Mouse (Mus musculus): ENCODE measurements around the gene Farp1. TPM values are rescaled to one million over a fixed set of nuclear protein-coding genes. Genes with fewer than 3 reads are reported as not detected.
A peak's percentile ranks its signal among the peaks of the same experiment; 100 is the strongest.

The Farp1 gene
- total and polyA plus RNA-seq, 3 experiments = 0.01 to 0.27 TPM; not detected in 1

DNA sequence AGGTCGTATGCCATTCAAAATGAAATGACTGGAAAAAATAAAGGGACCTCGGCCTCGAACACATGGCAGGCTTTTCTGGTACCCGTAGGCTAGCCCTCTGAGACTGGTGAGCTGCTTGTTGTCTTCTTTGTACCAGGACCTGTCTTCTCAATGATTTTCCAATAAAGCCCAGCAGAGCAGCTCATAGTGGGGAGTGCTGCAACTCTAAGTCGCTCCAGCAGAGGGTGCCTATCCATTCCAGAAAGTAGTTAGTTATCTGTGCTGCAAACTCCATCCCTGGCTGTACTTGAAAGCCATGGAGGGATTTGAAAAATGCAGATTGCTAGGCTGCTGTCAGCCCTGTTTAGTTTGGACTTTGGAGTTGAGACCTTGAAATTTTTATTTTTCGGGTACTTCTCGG is 224.8 kb downstream of the Farp1 start:
- H3K36me3 ChIP-seq (replicated peaks) = no peaks in the 10 kb centered on the region
- 0 out of 2 replicates have a peak, but pooled peaks have one; percentile 62 for ATAC-seq (ENCODE audit: extremely low read depth, insufficient number of reproducible peaks, low FRiP score, poor library complexity, severe bottlenecking)

GRCm38 (mm10) chr14:121261229-121261879 is 226.4 kb downstream of the Farp1 start:
- TF ChIP-seq TAL1 (conservative IDR thresholded peaks at IDR 0.05; ENCODE audit: low read depth, low read length) (no peak), CTCF (IDR thresholded peaks at IDR 0.05; ENCODE audit: low read depth, low read length) (no peak), POLR2AphosphoS5 (IDR thresholded peaks at IDR 0.05; ENCODE audit: insufficient replicate concordance, low read depth, low read length) (no peak), GATA2 (IDR thresholded peaks at IDR 0.05; ENCODE audit: borderline replicate concordance, low read depth, low read length) (no peak), GATA1 (IDR thresholded peaks at IDR 0.05; ENCODE audit: borderline replicate concordance, low read length) (no peak)
- DNase-seq (ENCODE audit: low spot score) (no peak), ATAC-seq (ENCODE audit: extremely low read depth, insufficient number of reproducible peaks, low FRiP score, poor library complexity, severe bottlenecking) (peak; percentile 29)
- Histone ChIP-seq H3K9me3 (replicated peaks) (no peaks in the 10 kb centered on the region), H3K36me3 (replicated peaks) (no peaks in the 10 kb centered on the region), H3K27me3 (ENCODE audit: insufficient read depth, low read length) (peaks cover 26% of the 10 kb centered on the region), H3K4me3 (ENCODE audit: low read depth, low read length) (no peak overlapping the region), H3K4me1 (ENCODE audit: insufficient read depth, low read depth, low read length) (no peaks in the 10 kb centered on the region)

More for the DNA sequence above, 224.8 kb downstream of the Farp1 start:
- no peaks in the 10 kb centered on the region for H3K9me3 ChIP-seq (replicated peaks)
- TF ChIP-seq CTCF (IDR thresholded peaks at IDR 0.05; ENCODE audit: low read depth, low read length) = peak; percentile 48
- no peak for TF ChIP-seq POLR2AphosphoS5 (IDR thresholded peaks at IDR 0.05; ENCODE audit: insufficient replicate concordance, low read depth, low read length)
- H3K4me1 ChIP-seq (ENCODE audit: insufficient read depth, low read depth, low read length) = no peaks in the 10 kb centered on the region
- peaks cover 16% of the 10 kb centered on the region; the same call in 1 of the 2 replicates for H3K27me3 ChIP-seq (ENCODE audit: insufficient read depth, low read length)
- no peak overlapping the region for H3K4me3 ChIP-seq (ENCODE audit: low read depth, low read length)
- peak; percentile 43 for DNase-seq (ENCODE audit: low spot score)

DNA sequence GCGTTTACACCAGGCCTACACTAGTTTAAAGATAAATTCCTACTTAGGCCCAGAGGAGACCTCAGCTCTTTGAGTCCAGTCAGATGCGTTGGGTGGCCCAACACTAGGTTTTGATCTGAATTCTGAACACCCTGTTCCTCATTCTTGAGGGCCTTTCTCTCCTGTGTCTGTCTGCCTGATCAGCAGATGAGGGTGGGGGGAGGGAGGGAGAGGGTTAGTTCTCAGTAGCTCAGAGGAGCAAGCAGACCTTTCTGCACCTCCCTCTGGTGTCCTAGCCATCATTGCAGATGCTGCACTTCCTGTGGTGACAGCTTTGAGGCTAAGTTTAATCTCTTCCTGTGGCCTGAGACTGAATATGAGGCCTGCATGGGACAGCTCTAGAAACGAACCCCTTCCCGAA is 227.6 kb downstream of the Farp1 start:
- Histone ChIP-seq H3K9me3 (replicated peaks) (no peaks in the 10 kb centered on the region), H3K27me3 (ENCODE audit: insufficient read depth, low read length) (peaks cover 29% of the 10 kb centered on the region), H3K4me1 (ENCODE audit: insufficient read depth, low read depth, low read length) (no peaks in the 10 kb centered on the region), H3K4me3 (ENCODE audit: low read depth, low read length) (no peak overlapping the region), H3K36me3 (replicated peaks) (no peaks in the 10 kb centered on the region)
- DNase-seq (ENCODE audit: low spot score) (no peak), ATAC-seq (ENCODE audit: extremely low read depth, insufficient number of reproducible peaks, low FRiP score, poor library complexity, severe bottlenecking) (no peak)
- TF ChIP-seq TAL1 (conservative IDR thresholded peaks at IDR 0.05; ENCODE audit: low read depth, low read length) (no peak), GATA1 (IDR thresholded peaks at IDR 0.05; ENCODE audit: borderline replicate concordance, low read length) (no peak), POLR2AphosphoS5 (IDR thresholded peaks at IDR 0.05; ENCODE audit: insufficient replicate concordance, low read depth, low read length) (no peak), CTCF (IDR thresholded peaks at IDR 0.05; ENCODE audit: low read depth, low read length) (no peak), GATA2 (IDR thresholded peaks at IDR 0.05; ENCODE audit: borderline replicate concordance, low read depth, low read length) (no peak)

DNA sequence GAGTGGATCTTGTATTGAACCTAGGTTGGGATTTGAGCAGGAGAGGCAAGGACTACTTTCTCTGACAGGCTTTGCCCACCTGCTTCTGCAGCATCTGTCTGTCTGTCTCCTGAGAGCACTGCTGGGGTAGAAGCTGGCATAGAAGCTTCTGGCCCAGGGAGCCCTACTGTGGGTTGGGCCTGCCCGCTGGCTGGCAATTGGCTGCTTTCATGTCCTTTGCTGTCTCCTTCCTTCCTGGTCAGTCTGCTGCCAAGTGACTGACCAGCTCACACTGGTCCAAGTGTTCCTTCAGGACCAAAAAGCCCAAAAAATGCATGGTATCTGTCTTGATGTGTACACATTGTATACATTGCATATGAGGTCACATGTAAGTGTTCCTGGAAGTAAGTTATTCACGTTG is 228.9 kb downstream of the Farp1 start:
- ATAC-seq (ENCODE audit: extremely low read depth, insufficient number of reproducible peaks, low FRiP score, poor library complexity, severe bottlenecking) (no peak), DNase-seq (ENCODE audit: low spot score) (no peak)
- Histone ChIP-seq H3K27me3 (ENCODE audit: insufficient read depth, low read length) (peaks cover 29% of the 10 kb centered on the region), H3K4me1 (ENCODE audit: insufficient read depth, low read depth, low read length) (no peaks in the 10 kb centered on the region), H3K36me3 (replicated peaks) (no peaks in the 10 kb centered on the region), H3K4me3 (ENCODE audit: low read depth, low read length) (no peak overlapping the region), H3K9me3 (replicated peaks) (no peaks in the 10 kb centered on the region)
- TF ChIP-seq TAL1 (conservative IDR thresholded peaks at IDR 0.05; ENCODE audit: low read depth, low read length) (no peak), GATA2 (IDR thresholded peaks at IDR 0.05; ENCODE audit: borderline replicate concordance, low read depth, low read length) (no peak), GATA1 (IDR thresholded peaks at IDR 0.05; ENCODE audit: borderline replicate concordance, low read length) (no peak), POLR2AphosphoS5 (IDR thresholded peaks at IDR 0.05; ENCODE audit: insufficient replicate concordance, low read depth, low read length) (no peak), CTCF (IDR thresholded peaks at IDR 0.05; ENCODE audit: low read depth, low read length) (no peak)

GRCm38 (mm10) chr14:121264453-121264852 is 229.5 kb downstream of the Farp1 start:
- Histone ChIP-seq H3K36me3 (replicated peaks) (no peaks in the 10 kb centered on the region), H3K27me3 (ENCODE audit: insufficient read depth, low read length) (peaks cover 26% of the 10 kb centered on the region), H3K4me3 (ENCODE audit: low read depth, low read length) (no peak overlapping the region), H3K9me3 (replicated peaks) (no peaks in the 10 kb centered on the region), H3K4me1 (ENCODE audit: insufficient read depth, low read depth, low read length) (no peaks in the 10 kb centered on the region)
- DNase-seq (ENCODE audit: low spot score) = no peak
- no peak for ATAC-seq (ENCODE audit: extremely low read depth, insufficient number of reproducible peaks, low FRiP score, poor library complexity, severe bottlenecking)
- TF ChIP-seq GATA2 (IDR thresholded peaks at IDR 0.05; ENCODE audit: borderline replicate concordance, low read depth, low read length) (no peak), TAL1 (conservative IDR thresholded peaks at IDR 0.05; ENCODE audit: low read depth, low read length) (no peak)

GRCm38 (mm10) chr14:121267801-121268200 is 232.8 kb downstream of the Farp1 start:
- H3K36me3 ChIP-seq (replicated peaks) = no peaks in the 10 kb centered on the region
- no peak for ATAC-seq (ENCODE audit: extremely low read depth, insufficient number of reproducible peaks, low FRiP score, poor library complexity, severe bottlenecking)
- no peak for DNase-seq (ENCODE audit: low spot score)
- no peak for TF ChIP-seq GATA1 (IDR thresholded peaks at IDR 0.05; ENCODE audit: borderline replicate concordance, low read length)
- no peak for TF ChIP-seq TAL1 (conservative IDR thresholded peaks at IDR 0.05; ENCODE audit: low read depth, low read length)
- no peak for TF ChIP-seq POLR2AphosphoS5 (IDR thresholded peaks at IDR 0.05; ENCODE audit: insufficient replicate concordance, low read depth, low read length)
- H3K4me3 ChIP-seq (ENCODE audit: low read depth, low read length) = no peak overlapping the region
- no peaks in the 10 kb centered on the region for H3K4me1 ChIP-seq (ENCODE audit: insufficient read depth, low read depth, low read length)
- H3K9me3 ChIP-seq (replicated peaks) = no peaks in the 10 kb centered on the region
- peaks cover 31% of the 10 kb centered on the region for H3K27me3 ChIP-seq (ENCODE audit: insufficient read depth, low read length)

GRCm38 (mm10) chr14:121270490-121270889 is 235.5 kb downstream of the Farp1 start:
- no peaks in the 10 kb centered on the region for H3K36me3 ChIP-seq (replicated peaks)
- no peak overlapping the region for H3K4me3 ChIP-seq (ENCODE audit: low read depth, low read length)
- H3K27me3 ChIP-seq (ENCODE audit: insufficient read depth, low read length) = peaks cover 24% of the 10 kb centered on the region; the same call in 1 of the 2 replicates
- ATAC-seq (ENCODE audit: extremely low read depth, insufficient number of reproducible peaks, low FRiP score, poor library complexity, severe bottlenecking) (no peak), DNase-seq (ENCODE audit: low spot score) (no peak)
- H3K9me3 ChIP-seq (replicated peaks) = no peaks in the 10 kb centered on the region
- no peaks in the 10 kb centered on the region for H3K4me1 ChIP-seq (ENCODE audit: insufficient read depth, low read depth, low read length)
- TF ChIP-seq POLR2AphosphoS5 (IDR thresholded peaks at IDR 0.05; ENCODE audit: insufficient replicate concordance, low read depth, low read length) (no peak), GATA1 (IDR thresholded peaks at IDR 0.05; ENCODE audit: borderline replicate concordance, low read length) (no peak)

Measured in G1E (cell line).